Mouse (Mus musculus) intestine, postnatal 0 days (tissue): ENCODE data around the gene Per1. TPM values are rescaled to one million over a fixed set of nuclear protein-coding genes. Genes with fewer than 3 reads are reported as not detected.

Source experiments
- ATAC-seq: fragments of 200-750 bp; cut with Nextera tagmentation; 2 replicates; pipeline ENCODE4 v1.8.0; 2017; ENCODE audit warnings: mild to moderate bottlenecking, moderate TSS enrichment, moderate library complexity
- H3K27ac ChIP-seq: fragments of 300-500 bp; sonication (generic); 2 replicates; pipeline ENCODE4 v1.5.1; 2014; ENCODE audit warnings: mild to moderate bottlenecking, low read depth, low read length, moderate library complexity
- H3K27me3 ChIP-seq: fragments of 300-500 bp; sonication (generic); replicated peaks from 2 replicates; pipeline ENCODE4 v1.6.1; 2014; ENCODE audit warnings: low read length, mixed read lengths; ENCODE audit not compliant: control insufficient read depth, insufficient read depth
- H3K36me3 ChIP-seq: fragments of 300-500 bp; sonication (generic); 2 replicates; pipeline ENCODE4 v1.6.1; 2014; ENCODE audit warnings: mild to moderate bottlenecking, moderate library complexity; ENCODE audit not compliant: control insufficient read depth, insufficient read depth
- H3K4me1 ChIP-seq: fragments of 300-500 bp; sonication (generic); replicated peaks from 2 replicates; pipeline ENCODE4 v1.6.1; 2014; ENCODE audit warnings: antibody characterized with exemption, low read length, mixed read lengths; ENCODE audit not compliant: control insufficient read depth, insufficient read depth
- H3K4me2 ChIP-seq: fragments of 300-500 bp; sonication (generic); replicated peaks from 2 replicates; pipeline ENCODE4 v1.6.1; 2014; ENCODE audit warnings: low read depth, mild to moderate bottlenecking, moderate library complexity
- H3K4me3 ChIP-seq: fragments of 300-500 bp; sonication (generic); 2 replicates; pipeline ENCODE4 v1.5.1; 2014; ENCODE audit warnings: low read depth, low read length
- H3K9ac ChIP-seq: fragments of 300-500 bp; sonication (generic); 2 replicates; pipeline ENCODE4 v1.6.1; 2014; ENCODE audit warnings: mild to moderate bottlenecking, low read depth, low read length
- H3K9me3 ChIP-seq: fragments of 300-500 bp; sonication (generic); 2 replicates; pipeline ENCODE4 v1.6.1; 2016; ENCODE audit warnings: mixed run types; ENCODE audit not compliant: control insufficient read depth
- CTCF ChIP-seq: sonication (generic); IDR thresholded peaks from 2 replicates; pipeline ENCODE4 v1.5.1; 2016; ENCODE audit warnings: low read depth, mild to moderate bottlenecking, control low read depth, antibody characterized with exemption, moderate library complexity
- WGBS: fragments of 180-500 bp; shearing (Covaris S2); extraction: QIAGEN DNeasy Blood & Tissue Kit; methylation state at CpG from one replicate; pipeline ENCODE4 v1.1.7; 2014; 5-methylcytosine and 5-hydroxymethylcytosine counted together
- polyA plus RNA-seq: library from polyadenylated mRNA; unstranded; fragments of >200 nt; fragmentation: Nextera tagmentation; extraction: Ambion mirVana; gene quantifications from 2 replicates; pipeline ENCODE4 v1.2.1, GENCODE M21; 2015

Gene Per1
- polyA plus RNA-seq, 1 experiment from 2014 or later, result 11.3 TPM

- no peaks in the 10 kb centered on the region for H3K27me3 ChIP-seq
- no peak; the same call in 1 of the 2 replicates for TF ChIP-seq CTCF
- no peak for ATAC-seq
These were observed 654 bp downstream of the Per1 start for GRCm38 (mm10) chr11:69095511-69096231.

GRCm38 (mm10) chr11:69096360-69096986 lies 1.5 kb downstream of the Per1 start:
- 8% methylated on average over 9 of the region's 9 CpGs for WGBS
- Histone ChIP-seq H3K9ac (peak overlapping the region; percentile 96), H3K27me3 (no peaks in the 10 kb centered on the region), H3K4me3 (peak overlapping the region; percentile 81), H3K36me3 (peaks cover 14% of the 10 kb centered on the region), H3K4me2 (peak overlapping the region; percentile 85), H3K4me1 (peaks cover 11% of the 10 kb centered on the region; the same call in 1 of the 2 replicates), H3K27ac (peak overlapping the region; percentile 99), H3K9me3 (no peaks in the 10 kb centered on the region)
- TF ChIP-seq CTCF, result no peak
- peak; percentile 39 for ATAC-seq

More at GRCm38 (mm10) chr11:69095511-69096231, 654 bp downstream of the Per1 start:
- no peaks in the 10 kb centered on the region for H3K9me3 ChIP-seq
- H3K4me2 ChIP-seq, result peak overlapping the region; percentile 85
- peaks cover 11% of the 10 kb centered on the region; the same call in 1 of the 2 replicates for H3K4me1 ChIP-seq
- H3K9ac ChIP-seq, result peak overlapping the region; percentile 96
- peak overlapping the region; percentile 99 for H3K27ac ChIP-seq
- H3K36me3 ChIP-seq, result peaks cover 13% of the 10 kb centered on the region
- 1% methylated on average over 27 of the region's 27 CpGs for whole genome bisulfite sequencing
- H3K4me3 ChIP-seq, result peak overlapping the region; percentile 81

- Histone ChIP-seq H3K4me2 (peak overlapping the region; percentile 85), H3K36me3 (peaks cover 22% of the 10 kb centered on the region), H3K4me3 (peak overlapping the region; percentile 81), H3K27ac (peak overlapping the region; percentile 99), H3K27me3 (no peaks in the 10 kb centered on the region), H3K9ac (peak overlapping the region; percentile 96), H3K4me1 (peaks cover 11% of the 10 kb centered on the region; the same call in 1 of the 2 replicates), H3K9me3 (no peaks in the 10 kb centered on the region)
- no peak for TF ChIP-seq CTCF
- WGBS, result under 1% methylated on average over 29 of the region's 29 CpGs
- ATAC-seq, result peak; percentile 69
These were observed 2.2 kb downstream of the Per1 start for GRCm38 (mm10) chr11:69096987-69097900.

- no peaks in the 10 kb centered on the region for H3K27me3 ChIP-seq
- H3K27ac ChIP-seq, result peak overlapping the region; percentile 99
- no peaks in the 10 kb centered on the region for H3K9me3 ChIP-seq
- H3K4me1 ChIP-seq, result peaks cover 11% of the 10 kb centered on the region; the same call in 1 of the 2 replicates
- peaks cover 31% of the 10 kb centered on the region for H3K36me3 ChIP-seq
- 21% methylated on average over 8 of the region's 8 CpGs for WGBS
- peak overlapping the region; percentile 85 for H3K4me2 ChIP-seq
- peak overlapping the region; percentile 56 for H3K4me3 ChIP-seq
- H3K9ac ChIP-seq, result peak overlapping the region; percentile 96
- TF ChIP-seq CTCF, result no peak
- ATAC-seq, result no peak
These were observed 3.2 kb downstream of the Per1 start for GRCm38 (mm10) chr11:69098039-69098761.

GRCm38 (mm10) chr11:69098762-69099091 lies 3.7 kb downstream of the Per1 start:
- H3K4me3 ChIP-seq, result peak overlapping the region; percentile 56
- H3K9me3 ChIP-seq, result no peaks in the 10 kb centered on the region
- no peak for TF ChIP-seq CTCF
- H3K4me1 ChIP-seq, result peaks cover 11% of the 10 kb centered on the region; the same call in 1 of the 2 replicates
- H3K27ac ChIP-seq, result peak overlapping the region; percentile 99
- H3K9ac ChIP-seq, result peak overlapping the region; percentile 84
- WGBS, result 1% methylated on average over 19 of the region's 19 CpGs
- H3K4me2 ChIP-seq, result peak overlapping the region; percentile 85
- peaks cover 36% of the 10 kb centered on the region for H3K36me3 ChIP-seq
- H3K27me3 ChIP-seq, result no peaks in the 10 kb centered on the region
- ATAC-seq, result peak; percentile 35
